Mouse (Mus musculus) olfactory bulb, adult 2 months (tissue): ENCODE data around the gene Nf2. TPM values are rescaled to one million over a fixed set of nuclear protein-coding genes. Genes with fewer than 3 reads are reported as not detected.

Experiments used
- H3K27ac ChIP-seq: fragments of 200-500 bp; 2 replicates; pipeline ENCODE4 v1.5.1; 2012; ENCODE audit warnings: low read depth, low read length; ENCODE audit not compliant: insufficient read depth
- H3K4me1 ChIP-seq: fragments of 200-500 bp; 2 replicates; pipeline ENCODE4 v1.6.1; 2012; ENCODE audit warnings: low read length; ENCODE audit not compliant: control insufficient read depth, insufficient read depth
- H3K4me3 ChIP-seq: fragments of 200-500 bp; 2 replicates; pipeline ENCODE4 v1.5.1; 2012; ENCODE audit warnings: mild to moderate bottlenecking, low read depth, low read length, moderate library complexity; ENCODE audit not compliant: insufficient read depth
- CTCF ChIP-seq: fragments of 200-500 bp; IDR thresholded peaks from 2 replicates; pipeline ENCODE4 v1.5.1; 2012; ENCODE audit warnings: low read depth, mild to moderate bottlenecking, low read length, moderate library complexity; ENCODE audit not compliant: insufficient read depth
- POLR2A ChIP-seq: fragments of 200-500 bp; IDR thresholded peaks from 2 replicates; pipeline ENCODE4 v1.6.1; 2012; ENCODE audit warnings: mild to moderate bottlenecking, low read depth, low read length, moderate library complexity; ENCODE audit not compliant: insufficient read depth
- WGBS: fragments of 180-500 bp; shearing (Covaris S2); methylation state at CpG from one replicate; pipeline ENCODE4 v1.1.7; 2018; 5-methylcytosine and 5-hydroxymethylcytosine counted together
- polyA plus RNA-seq: library from polyadenylated mRNA; stranded (reverse); fragments of >200 nt; gene quantifications from 2 replicates; pipeline ENCODE4 v1.2.4, GENCODE M21; 2012; ENCODE audit warnings: low replicate concordance; ENCODE audit not compliant: missing spikeins, insufficient read depth, insufficient read length

Gene Nf2
- polyA plus RNA-seq, 1 experiment = not detected

DNA sequence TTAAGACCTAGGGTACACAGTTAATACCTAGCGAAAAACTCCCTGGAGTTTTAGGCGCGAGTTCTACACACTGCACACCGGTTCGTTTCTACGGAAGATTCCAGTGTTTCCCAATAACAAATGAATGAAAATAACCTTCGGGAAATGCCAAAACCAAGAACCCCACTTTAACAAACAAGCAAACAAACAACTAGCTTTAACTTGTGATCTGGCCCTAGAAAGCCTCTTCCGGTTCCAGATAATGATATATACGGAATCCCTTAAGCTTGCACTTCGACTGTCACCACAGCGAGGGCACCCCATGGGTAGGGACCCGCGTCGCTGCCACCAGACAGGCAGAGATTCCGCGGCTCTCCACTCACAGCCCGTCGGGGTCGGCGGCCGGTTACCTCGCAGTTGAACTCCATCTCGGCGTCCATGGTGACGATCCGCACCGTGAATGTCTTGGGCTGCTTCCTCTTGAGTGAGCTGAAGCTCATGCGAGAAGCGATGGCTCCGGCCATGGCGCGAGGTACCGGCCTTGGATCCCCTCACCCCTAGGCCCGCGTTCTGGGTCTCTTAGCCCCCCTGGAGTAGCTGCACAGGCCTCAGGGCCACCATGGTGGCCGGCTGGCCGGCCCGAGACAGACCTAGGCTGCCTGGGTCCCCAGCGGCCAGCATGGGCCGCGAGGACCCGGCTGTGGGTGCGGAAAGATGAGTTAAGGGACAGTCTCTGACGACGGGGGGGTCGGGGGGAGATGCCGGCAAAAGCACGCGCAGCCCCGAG, 670 bp downstream of the Nf2 start:
- Histone ChIP-seq H3K4me1 (peaks cover 3% of the 10 kb centered on the region; the same call in 1 of the 2 replicates), H3K4me3 (peak overlapping the region; percentile 85), H3K27ac (no peak overlapping the region)
- WGBS = under 1% methylated on average over 50 of the region's 50 CpGs
- TF ChIP-seq CTCF (no peak), POLR2A (no peak)

DNA sequence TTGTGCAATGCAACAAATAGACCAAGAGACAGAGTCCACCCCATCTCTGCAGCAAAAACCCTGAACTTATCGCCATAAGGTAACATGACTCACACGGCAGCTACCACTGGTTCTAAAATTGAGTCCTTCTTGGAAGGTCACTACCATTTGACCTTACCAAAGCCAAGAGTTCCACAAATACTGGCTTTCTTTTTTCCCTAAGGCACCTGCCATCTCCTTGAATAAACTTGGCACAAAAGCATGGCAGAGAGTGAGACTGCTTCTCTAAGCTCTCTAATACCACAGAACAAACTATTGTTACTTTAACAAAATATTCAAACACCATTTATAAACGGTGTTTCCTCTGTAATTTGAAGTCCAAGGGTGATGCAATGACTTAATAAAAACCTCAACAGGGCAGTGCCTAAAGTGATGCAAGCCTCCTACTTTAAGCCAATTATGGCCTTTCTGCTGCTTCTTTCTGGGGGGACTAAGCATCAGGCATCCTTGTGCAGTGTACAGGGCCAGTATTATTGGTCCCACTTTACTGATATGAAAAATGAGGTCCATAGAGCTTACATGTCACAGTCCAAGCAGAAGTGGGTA, 8.3 kb downstream of the Nf2 start:
- WGBS = 59% methylated on average over 3 of the region's 3 CpGs
- Histone ChIP-seq H3K4me3 (no peak overlapping the region), H3K27ac (no peak overlapping the region), H3K4me1 (no peaks in the 10 kb centered on the region)
- TF ChIP-seq CTCF = no peak
- no peak for TF ChIP-seq POLR2A

DNA sequence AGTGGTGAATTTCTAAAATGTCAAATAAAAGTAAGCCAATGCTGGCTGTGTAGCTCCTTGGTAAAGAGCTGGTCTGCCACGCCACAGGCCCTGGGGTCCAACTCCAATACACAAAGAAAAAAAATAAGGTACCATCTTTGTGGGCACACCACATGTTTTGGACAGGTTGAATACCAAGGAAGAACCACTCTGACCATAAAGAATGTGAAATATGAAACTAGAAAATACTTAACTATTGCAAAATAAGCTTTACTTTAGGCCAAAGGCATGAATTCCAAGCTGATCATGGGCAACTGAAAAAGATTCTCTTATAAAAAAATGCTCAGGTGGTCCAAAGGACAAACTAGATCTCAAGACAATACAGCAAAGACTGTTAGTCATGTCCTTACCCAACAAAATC, 11.1 kb downstream of the Nf2 start:
- WGBS = 97% methylated on average over 1 of the region's 1 CpGs
- Histone ChIP-seq H3K4me3 (no peak overlapping the region), H3K27ac (no peak overlapping the region), H3K4me1 (no peaks in the 10 kb centered on the region)
- TF ChIP-seq POLR2A (no peak), CTCF (no peak)

DNA sequence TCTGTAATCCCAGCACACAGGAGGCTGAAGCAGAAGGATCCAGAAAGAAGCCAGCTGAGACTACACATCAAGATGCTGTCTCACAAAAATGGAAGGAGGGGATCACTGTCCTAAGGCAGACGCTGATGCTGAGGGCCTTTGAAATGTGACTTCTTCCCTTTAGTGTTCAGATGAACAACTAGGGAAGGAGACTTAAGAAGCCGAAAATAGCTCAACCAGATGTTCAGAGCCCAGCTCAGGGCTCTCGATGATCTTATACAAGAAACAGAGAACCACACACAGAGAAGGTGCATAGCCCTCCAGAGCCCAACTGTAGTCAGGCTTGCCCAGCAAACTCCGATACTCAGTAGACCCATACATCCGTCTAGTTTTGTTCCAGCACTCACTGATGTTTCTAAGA, 12.0 kb downstream of the Nf2 start:
- Histone ChIP-seq H3K4me1 (no peaks in the 10 kb centered on the region), H3K4me3 (no peak overlapping the region), H3K27ac (no peak overlapping the region)
- WGBS = 48% methylated on average over 5 of the region's 5 CpGs
- TF ChIP-seq POLR2A (no peak), CTCF (no peak)

- 59% methylated on average over 6 of the region's 6 CpGs for WGBS
- no peak overlapping the region for H3K4me3 ChIP-seq
- no peak overlapping the region for H3K27ac ChIP-seq
- TF ChIP-seq POLR2A (no peak), CTCF (no peak)
- H3K4me1 ChIP-seq = no peaks in the 10 kb centered on the region
Observed at GRCm38 (mm10) chr11:4836755-4837154, 12.6 kb downstream of the Nf2 start.

DNA sequence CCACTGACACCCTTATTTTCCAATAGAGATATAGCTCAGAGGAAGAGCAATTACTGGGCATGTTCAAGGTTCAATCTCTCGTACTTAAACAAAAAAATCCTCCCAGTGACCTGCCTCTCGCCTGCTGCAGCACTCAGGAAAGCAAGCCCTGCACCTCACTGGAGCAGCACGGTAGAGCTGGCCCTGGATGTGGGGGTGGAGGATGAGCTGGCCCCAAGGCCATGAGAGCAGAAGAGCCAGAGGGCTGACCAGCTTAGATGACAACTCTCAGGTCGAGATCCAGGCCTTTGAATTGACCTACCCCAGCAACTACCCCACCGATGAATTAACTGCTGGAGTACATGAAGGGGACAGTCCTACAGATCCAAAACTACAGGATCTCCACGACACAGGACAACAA, 13.9 kb downstream of the Nf2 start:
- WGBS = 83% methylated on average over 6 of the region's 6 CpGs

GRCm38 (mm10) chr11:4833295-4833939, 15.9 kb downstream of the Nf2 start:
- Histone ChIP-seq H3K4me1 (no peaks in the 10 kb centered on the region), H3K4me3 (no peak overlapping the region), H3K27ac (no peak overlapping the region)
- TF ChIP-seq CTCF (no peak), POLR2A (no peak)
- 78% methylated on average over 3 of the region's 3 CpGs for WGBS

More for the DNA sequence above, 13.9 kb downstream of the Nf2 start:
- TF ChIP-seq POLR2A (no peak), CTCF (no peak)
- Histone ChIP-seq H3K4me1 (no peaks in the 10 kb centered on the region), H3K27ac (no peak overlapping the region), H3K4me3 (no peak overlapping the region)

DNA sequence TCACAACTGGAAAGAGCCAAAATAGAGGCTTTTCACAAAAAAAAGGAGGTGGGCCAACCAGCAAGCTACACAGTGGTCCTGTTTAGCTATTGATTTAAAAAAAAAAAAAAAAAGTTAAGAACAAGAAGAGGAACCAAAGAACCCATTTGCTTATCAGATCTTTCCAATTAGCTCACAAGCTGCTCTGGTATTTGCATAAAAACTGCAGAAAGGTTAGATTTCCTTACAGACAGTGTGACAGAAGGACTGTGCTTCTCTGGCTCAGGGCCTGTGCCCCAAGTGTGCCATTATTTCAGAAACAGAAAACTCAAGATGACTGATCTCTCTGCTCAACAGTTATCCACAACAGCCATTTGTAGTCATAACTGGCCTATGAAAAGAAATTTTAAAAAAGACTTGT, 18.3 kb downstream of the Nf2 start:
- H3K27ac ChIP-seq = no peak overlapping the region
- no peaks in the 10 kb centered on the region for H3K4me1 ChIP-seq
- TF ChIP-seq CTCF (no peak), POLR2A (no peak)
- H3K4me3 ChIP-seq = no peak overlapping the region

DNA sequence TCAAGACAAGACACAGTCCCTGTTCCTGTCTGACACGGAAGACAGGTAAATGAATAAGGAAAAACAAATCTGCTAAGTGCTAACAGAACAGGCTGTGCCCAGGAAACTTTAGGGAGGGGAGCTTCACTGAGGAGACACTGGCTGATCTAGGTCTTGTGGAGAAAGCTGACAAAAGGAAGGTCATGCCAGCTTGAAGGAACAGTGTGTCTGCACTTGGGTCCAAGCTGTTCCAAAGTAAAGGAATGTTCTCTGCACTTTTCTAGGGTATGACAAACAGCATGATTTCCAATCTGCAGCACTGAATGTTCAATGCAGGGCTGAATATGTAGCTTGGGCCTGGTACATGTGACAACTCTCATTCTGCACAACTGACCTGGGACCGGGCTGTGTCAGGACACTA, 21.4 kb downstream of the Nf2 start:
- no peak overlapping the region for H3K27ac ChIP-seq
- WGBS = 88% methylated on average over 2 of the region's 2 CpGs
- TF ChIP-seq POLR2A (no peak), CTCF (no peak)
- H3K4me3 ChIP-seq = no peak overlapping the region
- no peaks in the 10 kb centered on the region for H3K4me1 ChIP-seq
